Mouse (Mus musculus) neural tube, embryonic 14.5 days (tissue): ENCODE results near the gene Qrsl1. TPM values are rescaled to one million over a fixed set of nuclear protein-coding genes. Genes with fewer than 3 reads are reported as not detected.
"Not testable (repeated sequence)": the region's sequence is repeated elsewhere in the genome, so short reads cannot be mapped to it uniquely, and the experiment has no call there.

Experiments
- ATAC-seq: fragments of 200-750 bp; cut with Nextera tagmentation; 2 replicates; pipeline ENCODE4 v1.8.0; 2017; ENCODE audit warnings: low read depth, mild to moderate bottlenecking, moderate TSS enrichment, moderate library complexity
- H3K27ac ChIP-seq: fragments of 300-500 bp; sonication (generic); 2 replicates; pipeline ENCODE4 v1.5.1; 2014; ENCODE audit warnings: low read depth, mild to moderate bottlenecking, control low read depth, low read length, moderate library complexity, mixed read lengths
- H3K27me3 ChIP-seq: fragments of 300-500 bp; sonication (generic); 2 replicates; pipeline ENCODE4 v1.6.1; 2014; ENCODE audit warnings: low read length; ENCODE audit not compliant: control insufficient read depth, insufficient read depth
- H3K36me3 ChIP-seq: fragments of 300-500 bp; sonication (generic); 2 replicates; pipeline ENCODE4 v1.6.1; 2014; ENCODE audit warnings: low read length, mixed read lengths; ENCODE audit not compliant: control insufficient read depth, insufficient read depth
- H3K4me1 ChIP-seq: fragments of 300-500 bp; sonication (generic); 2 replicates; pipeline ENCODE4 v1.6.1; 2014; ENCODE audit warnings: low read length; ENCODE audit not compliant: control insufficient read depth, insufficient read depth
- H3K4me2 ChIP-seq: fragments of 300-500 bp; sonication (generic); 2 replicates; pipeline ENCODE4 v1.6.1; 2014; ENCODE audit warnings: mild to moderate bottlenecking, low read depth, low read length, control low read depth
- H3K4me3 ChIP-seq: fragments of 300-500 bp; sonication (generic); 2 replicates; pipeline ENCODE4 v1.5.1; 2014; ENCODE audit warnings: low read depth, low read length, control low read depth, mixed read lengths
- H3K9ac ChIP-seq: fragments of 300-500 bp; sonication (generic); replicated peaks from 2 replicates; pipeline ENCODE4 v1.6.1; 2014; ENCODE audit warnings: low read depth, mild to moderate bottlenecking, control low read depth, low read length, mixed read lengths
- H3K9me3 ChIP-seq: fragments of 300-500 bp; sonication (generic); 2 replicates; pipeline ENCODE4 v1.6.1; 2016; ENCODE audit warnings: low read length; ENCODE audit not compliant: control insufficient read depth
- WGBS: fragments of 180-500 bp; shearing (Covaris S2); extraction: QIAGEN DNeasy Blood & Tissue Kit; methylation state at CpG from one replicate; pipeline ENCODE4 v1.1.7; 2014; 5-methylcytosine and 5-hydroxymethylcytosine counted together
- polyA plus RNA-seq: library from polyadenylated mRNA; unstranded; fragments of >200 nt; fragmentation: Nextera tagmentation; extraction: Ambion mirVana; gene quantifications from 2 replicates; pipeline ENCODE4 v1.2.1, GENCODE M21; 2014

Qrsl1 gene
- polyA plus RNA-seq: 24.0 and 26.3 TPM in 2 replicates

DNA sequence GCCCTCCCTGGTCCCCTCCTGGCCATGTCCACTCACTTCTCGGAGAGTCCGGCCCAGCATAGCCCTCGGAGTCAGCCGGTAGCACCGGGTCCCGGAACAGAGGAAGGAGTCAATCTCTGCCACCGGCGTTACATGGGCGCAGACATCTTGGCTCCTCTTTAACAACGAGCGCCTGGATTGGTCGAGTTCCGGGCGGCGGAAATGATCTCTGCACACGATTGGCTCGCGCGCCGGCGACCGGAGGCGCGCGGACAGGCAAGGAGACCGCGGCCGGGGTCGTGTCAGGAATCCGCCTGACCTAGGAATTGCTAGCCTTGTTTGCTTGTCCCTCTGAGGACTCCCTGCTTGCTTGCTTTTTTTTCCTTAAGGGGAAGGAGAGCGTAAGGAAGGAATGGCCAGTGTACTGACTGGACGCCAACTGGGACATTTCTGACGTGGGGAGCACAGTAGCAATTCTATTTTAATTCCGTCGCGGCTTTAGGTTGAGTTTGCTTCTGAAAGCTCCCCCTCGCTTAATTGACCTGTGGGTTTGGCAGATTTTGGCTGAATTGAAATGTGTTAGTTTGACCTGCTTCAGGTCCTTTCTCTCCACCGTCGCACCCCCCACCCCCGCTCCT, at the start of gene Qrsl1, which contains the start of gene Rtn4ip1:
Gene Qrsl1 (minus strand): TSS at position 168 of the 617 bp plus-strand sequence.
Gene Rtn4ip1 (plus strand): TSS at position 230 of the 617 bp plus-strand sequence.
- Histone ChIP-seq H3K4me3 (peak within 1 kb of the TSS; percentile 65), H3K9me3 (no peaks in the 10 kb centered on the region), H3K27ac (peak within 1 kb of the TSS; percentile 63; the same call in 1 of the 2 replicates), H3K4me2 (peak within 1 kb of the TSS; percentile 66), H3K4me1 (peaks cover 8% of the 10 kb centered on the region), H3K9ac (peak within 1 kb of the TSS; percentile 35), H3K27me3 (no peaks in the 10 kb centered on the region), H3K36me3 (no peaks in the 10 kb centered on the region)
- WGBS: under 1% methylated on average over 40 of the region's 40 CpGs
- peak; percentile 99 for ATAC-seq

DNA sequence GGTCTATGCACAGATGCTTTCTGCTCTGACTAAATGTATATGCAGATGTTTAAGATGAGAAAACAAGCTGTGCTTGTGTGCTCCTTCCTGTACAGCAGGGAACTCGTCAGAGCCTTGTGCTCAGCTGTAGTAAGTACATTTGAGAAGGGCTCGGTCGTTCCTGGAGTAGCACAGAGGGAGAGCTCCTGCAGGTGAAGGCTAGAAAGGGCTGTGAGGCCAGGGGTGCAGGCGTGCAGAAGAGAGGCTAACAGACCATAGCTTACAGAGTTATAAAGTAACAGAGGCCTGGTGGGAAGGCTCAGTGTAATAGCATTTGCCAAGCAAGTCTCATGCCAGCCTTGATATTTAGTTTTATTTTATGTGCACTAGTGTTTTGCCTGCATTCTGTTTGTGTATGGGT, 43.9 kb upstream of the Qrsl1 start:
- 78% methylated on average over 4 of the region's 4 CpGs for WGBS
- Histone ChIP-seq H3K27me3 (no peaks in the 10 kb centered on the region), H3K9me3 (no peaks in the 10 kb centered on the region), H3K4me1 (no peaks in the 10 kb centered on the region), H3K36me3 (peaks cover 4% of the 10 kb centered on the region; the same call in 1 of the 2 replicates), H3K4me2 (no peak overlapping the region), H3K4me3 (no peak overlapping the region), H3K9ac (no peak overlapping the region), H3K27ac (no peak overlapping the region)
- ATAC-seq: no peak

GRCm38 (mm10) chr10:43943736-43944135, 42.2 kb upstream of the Qrsl1 start:
- H3K9me3 ChIP-seq: no peaks in the 10 kb centered on the region
- H3K27me3 ChIP-seq: no peaks in the 10 kb centered on the region
- no peak overlapping the region for H3K27ac ChIP-seq
- no peaks in the 10 kb centered on the region for H3K4me1 ChIP-seq
- ATAC-seq: peak; percentile 14; the same call in 1 of the 2 replicates
- H3K4me2 ChIP-seq: no peak overlapping the region
- peaks cover 4% of the 10 kb centered on the region; the same call in 1 of the 2 replicates for H3K36me3 ChIP-seq
- 30% methylated on average over 4 of the region's 4 CpGs for WGBS
- no peak overlapping the region for H3K9ac ChIP-seq
- H3K4me3 ChIP-seq: no peak overlapping the region

- H3K9ac ChIP-seq: no peak overlapping the region
- no peaks in the 10 kb centered on the region for H3K36me3 ChIP-seq
- H3K27ac ChIP-seq: no peak overlapping the region
- WGBS: 78% methylated on average over 6 of the region's 6 CpGs
- ATAC-seq: no peak
- H3K9me3 ChIP-seq: no peaks in the 10 kb centered on the region
- no peak overlapping the region for H3K4me3 ChIP-seq
- H3K4me1 ChIP-seq: no peaks in the 10 kb centered on the region
- no peaks in the 10 kb centered on the region for H3K27me3 ChIP-seq
- no peak overlapping the region for H3K4me2 ChIP-seq
These were observed 37.7 kb upstream of the Qrsl1 start for GRCm38 (mm10) chr10:43939136-43939662.

- H3K27ac ChIP-seq: no peak overlapping the region
- no peak overlapping the region for H3K4me3 ChIP-seq
- no peaks in the 10 kb centered on the region for H3K4me1 ChIP-seq
- 67% methylated on average over 5 of the region's 5 CpGs for WGBS
- H3K9ac ChIP-seq: no peak overlapping the region
- H3K9me3 ChIP-seq: no peaks in the 10 kb centered on the region
- no peak for ATAC-seq
- H3K36me3 ChIP-seq: no peaks in the 10 kb centered on the region
- no peak overlapping the region for H3K4me2 ChIP-seq
- H3K27me3 ChIP-seq: no peaks in the 10 kb centered on the region
These were observed 27.1 kb upstream of the Qrsl1 start for GRCm38 (mm10) chr10:43928596-43928995.

- Histone ChIP-seq H3K27me3 (no peaks in the 10 kb centered on the region), H3K36me3 (no peaks in the 10 kb centered on the region), H3K4me2 (no peak overlapping the region), H3K4me1 (no peaks in the 10 kb centered on the region), H3K4me3 (no peak overlapping the region), H3K27ac (no peak overlapping the region), H3K9me3 (no peaks in the 10 kb centered on the region), H3K9ac (no peak overlapping the region)
- WGBS: 84% methylated on average over 8 of the region's 8 CpGs
- no peak for ATAC-seq
These were observed 26.2 kb upstream of the Qrsl1 start for GRCm38 (mm10) chr10:43927736-43928135.

GRCm38 (mm10) chr10:43925776-43926175, 24.2 kb upstream of the Qrsl1 start:
- not testable (repeated sequence) for H3K4me2 ChIP-seq, H3K9me3 ChIP-seq, H3K4me1 ChIP-seq, H3K9ac ChIP-seq, H3K4me3 ChIP-seq, H3K36me3 ChIP-seq, H3K27ac ChIP-seq, ATAC-seq, H3K27me3 ChIP-seq
- 87% methylated on average over 9 of the region's 9 CpGs for WGBS

DNA sequence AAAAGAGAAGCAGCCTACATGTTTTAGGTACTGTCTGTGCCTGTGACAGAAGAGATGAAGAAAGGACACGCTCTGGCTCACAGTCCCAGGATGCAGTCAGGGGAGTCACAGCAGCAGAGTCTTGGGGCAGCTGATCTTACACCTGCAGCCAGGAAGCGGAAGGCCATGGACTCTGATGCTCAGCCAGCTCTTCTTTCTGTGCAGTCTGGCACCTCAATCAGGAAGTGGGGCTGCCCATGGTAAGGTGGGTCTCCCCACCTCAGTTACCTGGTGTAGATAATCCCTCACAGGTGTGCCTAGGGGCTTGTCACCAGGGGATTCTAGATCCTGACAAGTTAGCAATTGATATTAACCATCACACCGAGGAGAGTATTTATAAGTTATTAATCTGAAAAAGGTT, 21.6 kb upstream of the Qrsl1 start:
- 97% methylated on average over 3 of the region's 3 CpGs for WGBS
- Histone ChIP-seq H3K27ac (no peak overlapping the region), H3K9ac (no peak overlapping the region), H3K9me3 (no peaks in the 10 kb centered on the region), H3K36me3 (no peaks in the 10 kb centered on the region), H3K4me1 (no peaks in the 10 kb centered on the region), H3K27me3 (no peaks in the 10 kb centered on the region), H3K4me3 (no peak overlapping the region), H3K4me2 (no peak overlapping the region)
- no peak for ATAC-seq

GRCm38 (mm10) chr10:43918696-43919608, 17.4 kb upstream of the Qrsl1 start:
- Histone ChIP-seq H3K9ac (no peak overlapping the region), H3K36me3 (no peaks in the 10 kb centered on the region)

More at GRCm38 (mm10) chr10:43918696-43919608, 17.4 kb upstream of the Qrsl1 start:
- H3K4me1 ChIP-seq: no peaks in the 10 kb centered on the region
- H3K4me2 ChIP-seq: no peak overlapping the region
- H3K9me3 ChIP-seq: no peaks in the 10 kb centered on the region
- H3K27me3 ChIP-seq: no peaks in the 10 kb centered on the region
- WGBS: 42% methylated on average over 17 of the region's 17 CpGs
- peak; percentile 82 for ATAC-seq
- no peak overlapping the region for H3K27ac ChIP-seq
- H3K4me3 ChIP-seq: no peak overlapping the region
